Mouse (Mus musculus) G1E (cell line): ENCODE data around the gene Polr2e. TPM values are rescaled to one million over a fixed set of nuclear protein-coding genes. Genes with fewer than 3 reads are reported as not detected.

Experiments used
- ATAC-seq: 2 replicates; pipeline ENCODE4 v1.8.0; 2016; ENCODE audit warnings: mild to moderate bottlenecking; ENCODE audit not compliant: insufficient number of reproducible peaks, poor library complexity, low FRiP score, severe bottlenecking; ENCODE audit errors: extremely low read depth
- DNase-seq: peaks from one replicate; pipeline ENCODE4 v3.0.0; 2012; ENCODE audit warnings: low spot score
- H3K27me3 ChIP-seq: 2 replicates; pipeline ENCODE4 v1.6.1; 2012; ENCODE audit warnings: mild to moderate bottlenecking, low read length, inconsistent platforms; ENCODE audit not compliant: insufficient read depth
- H3K36me3 ChIP-seq: replicated peaks from 2 replicates; pipeline ENCODE3; 2012; ENCODE audit warnings: mild to moderate bottlenecking, inconsistent platforms
- H3K4me1 ChIP-seq: 2 replicates; pipeline ENCODE4 v1.6.1; 2012; ENCODE audit warnings: low read depth, low read length, inconsistent platforms, mixed read lengths; ENCODE audit not compliant: insufficient read depth
- H3K4me3 ChIP-seq: 2 replicates; pipeline ENCODE4 v1.5.1; 2012; ENCODE audit warnings: low read depth, mild to moderate bottlenecking, inconsistent platforms, low read length, moderate library complexity, mixed read lengths
- H3K9me3 ChIP-seq: replicated peaks from 2 replicates; pipeline ENCODE4 v1.6.1; 2012; ENCODE audit warnings: inconsistent platforms
- CTCF ChIP-seq: IDR thresholded peaks from 2 replicates; pipeline ENCODE4 v1.5.1; 2012; ENCODE audit warnings: low read depth, low read length, inconsistent platforms, mixed read lengths
- GATA1 ChIP-seq: IDR thresholded peaks from 2 replicates; pipeline ENCODE4 v1.6.1; 2012; ENCODE audit warnings: borderline replicate concordance, low read length, inconsistent platforms, mixed read lengths
- GATA2 ChIP-seq: IDR thresholded peaks from 2 replicates; pipeline ENCODE4 v1.6.1; 2012; ENCODE audit warnings: low read depth, low read length, inconsistent platforms, borderline replicate concordance
- POLR2AphosphoS5 ChIP-seq: IDR thresholded peaks from 2 replicates; pipeline ENCODE4 v1.6.1; 2012; ENCODE audit warnings: low read depth, low read length, inconsistent platforms; ENCODE audit not compliant: insufficient replicate concordance
- TAL1 ChIP-seq: conservative IDR thresholded peaks from 2 replicates; pipeline ENCODE4 v1.6.1; 2012; ENCODE audit warnings: low read depth, low read length, inconsistent platforms, mixed read lengths
- polyA plus RNA-seq: library from polyadenylated mRNA; stranded (reverse); fragments of >175 nt; gene quantifications from 2 replicates; pipeline ENCODE4 v1.2.3, GENCODE M21; 2012
- total RNA-seq, 2 experiments: library from RNA; stranded (forward) in 1 of 2; stranded (reverse) in 1 of 2; fragments of 200-1000 nt in 1 of 2; fragments of >200 nt in 1 of 2; fragmentation: Nextera tagmentation in 1 of 2; gene quantifications; 2 replicates each; pipeline ENCODE4 v1.2.3; 2014 to 2017

The Polr2e gene
- total and polyA plus RNA-seq, 3 experiments, result 54.6 to 206 (median 90.2) TPM

- no peak overlapping the region; the same call in 1 of the 2 replicates for H3K4me3 ChIP-seq
- H3K36me3 ChIP-seq, result peaks cover 66% of the 10 kb centered on the region
Observed at GRCm38 (mm10) chr10:80036832-80037231, 2.8 kb downstream of the Polr2e start.

GRCm38 (mm10) chr10:80035686-80036085 is 3.9 kb downstream of the Polr2e start:
- ATAC-seq (no peak), DNase-seq (no peak)
- H3K36me3 ChIP-seq, result peaks cover 77% of the 10 kb centered on the region
- no peaks in the 10 kb centered on the region for H3K9me3 ChIP-seq
- TF ChIP-seq CTCF, result no peak
- H3K4me1 ChIP-seq, result peaks cover 69% of the 10 kb centered on the region
- no peak overlapping the region for H3K4me3 ChIP-seq
- H3K27me3 ChIP-seq, result no peaks in the 10 kb centered on the region

More at GRCm38 (mm10) chr10:80036832-80037231, 2.8 kb downstream of the Polr2e start:
- Histone ChIP-seq H3K27me3 (no peaks in the 10 kb centered on the region), H3K9me3 (no peaks in the 10 kb centered on the region), H3K4me1 (peaks cover 68% of the 10 kb centered on the region)
- ATAC-seq (no peak), DNase-seq (no peak)
- TF ChIP-seq TAL1, result no peak

- H3K36me3 ChIP-seq, result peaks cover 83% of the 10 kb centered on the region
- no peak for ATAC-seq
- no peak for DNase-seq
- no peaks in the 10 kb centered on the region for H3K9me3 ChIP-seq
- H3K27me3 ChIP-seq, result no peaks in the 10 kb centered on the region
- H3K4me1 ChIP-seq, result peaks cover 74% of the 10 kb centered on the region
- no peak for TF ChIP-seq TAL1
- 0 out of 2 replicates have a peak, but pooled peaks have one; percentile 57 for TF ChIP-seq POLR2AphosphoS5
- no peak overlapping the region for H3K4me3 ChIP-seq
Observed at GRCm38 (mm10) chr10:80035148-80035547, 4.4 kb downstream of the Polr2e start.

- peaks cover 72% of the 10 kb centered on the region for H3K4me1 ChIP-seq
- peaks cover 95% of the 10 kb centered on the region for H3K36me3 ChIP-seq
- no peak for DNase-seq
- H3K27me3 ChIP-seq, result no peaks in the 10 kb centered on the region
- no peaks in the 10 kb centered on the region for H3K9me3 ChIP-seq
- no peak overlapping the region for H3K4me3 ChIP-seq
- ATAC-seq, result peak; percentile 29; the same call in 1 of the 2 replicates
- TF ChIP-seq GATA2 (no peak), TAL1 (no peak), CTCF (no peak), POLR2AphosphoS5 (no peak), GATA1 (no peak)
Observed at GRCm38 (mm10) chr10:80033511-80034391, 5.8 kb downstream of the Polr2e start.

- Histone ChIP-seq H3K36me3 (peaks cover 96% of the 10 kb centered on the region), H3K4me1 (peaks cover 71% of the 10 kb centered on the region), H3K9me3 (no peaks in the 10 kb centered on the region), H3K4me3 (no peak overlapping the region; the same call in 1 of the 2 replicates), H3K27me3 (no peaks in the 10 kb centered on the region)
- ATAC-seq (no peak), DNase-seq (no peak)
- TF ChIP-seq POLR2AphosphoS5, result no peak
- no peak for TF ChIP-seq GATA2
Observed at GRCm38 (mm10) chr10:80032799-80033480, 6.7 kb downstream of the Polr2e start.

DNA sequence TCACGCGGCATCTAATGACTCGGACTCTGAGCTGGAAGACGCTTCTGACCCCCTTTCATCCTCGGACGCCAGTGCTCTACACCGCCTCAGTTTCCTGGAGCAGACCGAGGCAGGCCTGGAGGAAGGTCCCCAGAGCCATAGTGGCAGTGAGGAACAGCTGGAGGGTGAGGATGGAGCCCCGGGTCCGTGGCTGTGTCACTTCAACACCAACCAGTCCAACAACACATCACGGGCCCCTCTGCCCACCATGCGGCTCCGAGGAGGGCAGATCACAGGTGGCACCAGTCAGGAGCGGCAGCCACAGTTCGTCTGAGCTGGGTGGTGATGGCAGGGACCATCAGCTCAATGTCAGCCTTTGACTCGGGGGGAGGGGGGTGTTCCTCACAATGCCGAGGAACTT is 8.9 kb downstream of the Polr2e start:
- no peak for DNase-seq
- H3K27me3 ChIP-seq, result no peaks in the 10 kb centered on the region
- peaks cover 96% of the 10 kb centered on the region for H3K36me3 ChIP-seq
- H3K4me1 ChIP-seq, result peaks cover 78% of the 10 kb centered on the region
- H3K9me3 ChIP-seq, result no peaks in the 10 kb centered on the region
- ATAC-seq, result no peak
- H3K4me3 ChIP-seq, result no peak overlapping the region
- TF ChIP-seq GATA2 (no peak), TAL1 (no peak), GATA1 (no peak), POLR2AphosphoS5 (no peak), CTCF (no peak)
